Mouse (Mus musculus) C3H10T1/2 (cell line): Measurements from ENCODE around the gene Dffa. TPM values are rescaled to one million over a fixed set of nuclear protein-coding genes. Genes with fewer than 3 reads are reported as not detected.

Experiments
- polyA plus RNA-seq, 2 experiments: library from polyadenylated mRNA; unstranded; fragments of >200 nt; fragmentation: generic; extraction: Trizol; gene quantifications; one replicate each; pipeline ENCODE4 v1.2.1; 2012; ENCODE audit warnings: missing spikeins in 2 of 2

Dffa gene
- polyA plus RNA-seq: 10 to 100 TPM in 1 of 2 experiments, 1 to 10 TPM in 1; 4.2 to 10.5 TPM

GRCm38 (mm10) chr4:149103875-149104561 lies at the start of gene Dffa:
Gene Dffa (plus strand): TSS chr4:149104146.

GRCm38 (mm10) chr4:149099369-149100017 lies 4.5 kb upstream of the Dffa start, which contains the start of gene Pex14:
Gene Pex14 (minus strand): TSS chr4:149099876.

GRCm38 (mm10) chr4:149126663-149127062 lies 22.7 kb downstream of the Dffa start, which contains the start of gene Cort:
Gene Cort (minus strand): TSS chr4:149126763.

DNA sequence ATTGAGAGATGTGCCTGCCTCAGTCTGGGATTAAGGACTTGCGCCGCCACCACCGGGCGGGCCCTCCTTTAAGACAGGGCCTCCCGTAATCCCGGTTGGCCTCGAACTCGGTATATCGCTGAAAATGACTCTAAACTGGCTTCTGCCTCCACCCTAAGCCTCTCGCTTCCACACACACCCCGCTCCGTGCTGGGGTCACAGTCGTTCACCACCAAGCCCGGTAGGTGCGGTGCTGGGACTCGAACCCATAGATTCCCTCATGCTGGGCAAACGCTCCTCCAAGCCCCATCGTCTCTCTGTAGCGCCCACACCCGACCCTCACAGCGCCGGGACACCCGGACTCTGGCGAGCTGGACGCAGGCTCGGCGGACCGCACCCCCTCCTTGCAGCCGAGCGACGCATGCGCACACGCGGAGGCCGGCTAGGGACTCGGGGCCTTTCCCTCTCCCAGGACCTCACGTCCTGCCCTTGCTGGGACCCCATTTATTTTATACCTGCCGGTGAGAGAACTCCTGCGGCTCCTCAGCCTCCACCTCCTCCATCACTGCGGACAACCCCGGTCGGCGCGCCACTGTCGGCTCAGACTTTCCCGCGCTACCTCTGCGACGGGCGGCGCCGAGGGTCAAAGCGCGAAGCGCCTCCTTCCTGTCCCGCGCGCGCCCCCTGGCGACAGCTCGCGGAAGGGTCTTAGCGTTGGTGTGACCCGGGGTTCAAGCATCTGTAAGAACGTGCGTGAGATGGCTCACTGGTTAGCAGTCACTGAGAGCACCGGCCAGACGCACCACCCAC lies 33.2 kb downstream of the Dffa start, which contains the start of gene Cenps:
Cenps (minus strand) TSS at position 648 of the 789 bp plus-strand sequence.

DNA sequence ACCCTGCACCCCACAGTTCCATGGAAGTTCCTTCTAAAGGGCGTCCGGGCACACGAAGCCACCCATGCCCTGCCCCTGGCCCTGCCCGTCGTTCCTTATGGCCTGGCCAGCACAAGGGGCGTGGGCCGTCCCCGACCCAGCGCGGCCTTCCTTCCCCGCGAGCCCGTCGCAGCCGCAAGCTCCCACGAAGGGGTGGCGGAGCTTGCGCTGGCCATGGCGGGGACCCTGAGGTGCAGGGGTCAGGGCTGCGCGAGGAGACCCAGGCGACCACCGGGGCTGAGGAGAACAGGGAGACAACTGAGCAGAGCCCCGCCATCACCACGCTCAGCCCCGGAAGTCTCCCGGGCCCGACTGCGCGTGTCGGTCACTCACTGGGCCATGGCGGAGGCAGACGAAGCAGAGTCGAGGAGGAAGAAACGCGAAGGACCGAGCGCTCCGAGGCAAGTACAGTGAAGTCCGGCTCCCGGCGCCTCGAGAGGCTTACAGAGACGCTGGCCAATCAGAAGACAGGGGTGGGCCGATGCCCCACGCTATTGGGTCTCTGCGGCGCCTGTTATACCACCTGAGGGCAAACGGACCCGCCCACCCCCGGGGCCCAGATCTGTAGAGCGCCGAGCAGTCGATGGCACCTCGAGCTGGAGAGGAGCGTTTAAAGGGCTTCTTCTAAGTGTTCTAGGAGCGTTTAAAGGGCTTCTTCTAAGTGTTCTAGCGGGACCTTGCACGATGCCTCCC lies 62.4 kb downstream of the Dffa start, which contains the start of gene Pgd:
Pgd (minus strand) TSS at position 557 of the 732 bp plus-strand sequence.

Other genes starting within 250 kb of the Dffa start
- 10 to 100 TPM; 20.5 to 33.5 TPM for gene Pex14, start 4.3 kb upstream of the Dffa start, polyA plus RNA-seq
- gene Cort, start 22.6 kb downstream of the Dffa start, polyA plus RNA-seq: under 1 TPM; 0.06 to 0.35 TPM
- gene Cenps, start 33.5 kb downstream of the Dffa start, polyA plus RNA-seq: 10 to 100 TPM; 12.3 to 20.3 TPM
- 100 to 1,000 TPM; 196 to 249 TPM for gene Pgd, start 62.6 kb downstream of the Dffa start, polyA plus RNA-seq
- gene Kif1b, start 203.5 kb downstream of the Dffa start, polyA plus RNA-seq: 1 to 10 TPM in 1 of 2 experiments, under 1 TPM in 1; 0.55 to 7.6 TPM